Mouse (Mus musculus) liver, postnatal 0 days (tissue): ENCODE data around the gene Nav2.

Experiments used
- CTCF ChIP-seq: sonication (generic); IDR thresholded peaks from 2 replicates; pipeline ENCODE4 v1.5.1; 2016; ENCODE audit warnings: antibody characterized with exemption, low read depth
- EP300 ChIP-seq: IDR thresholded peaks from 2 replicates; pipeline ENCODE4 v1.6.1; 2016; ENCODE audit warnings: antibody characterized with exemption, low read depth, mild to moderate bottlenecking

DNA sequence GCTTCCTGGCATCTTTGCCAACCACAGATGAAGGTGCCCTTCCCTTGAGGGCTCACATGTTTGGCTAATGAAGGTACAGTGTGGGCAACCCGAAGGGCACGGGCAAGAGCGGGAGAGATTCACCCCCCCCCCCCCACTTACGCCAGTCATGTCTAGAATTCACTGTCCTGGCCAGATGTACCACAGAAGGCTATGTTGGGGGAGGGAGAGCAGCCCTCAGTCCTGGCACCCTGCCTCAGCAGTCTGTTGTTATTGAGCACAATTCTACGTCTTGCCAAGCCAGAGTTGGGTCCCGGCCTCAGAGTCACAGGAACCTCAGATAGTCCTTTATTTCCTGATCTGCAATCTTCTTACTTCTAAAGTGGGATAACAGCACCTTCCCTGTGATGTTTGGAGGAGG lies 357.9 kb downstream of the Nav2 start:
- TF ChIP-seq CTCF (no peak), EP300 (no peak)
